ENCODE assay signal across 7 mouse cellular contexts in genomic region chr2:115854828-115855311, GRCm38 (mm10).
A peak's percentile ranks its signal among the peaks of the same experiment; 100 is the strongest.
DNase-seq lines count a peak whose midpoint lies in the region; ATAC-seq and TF ChIP-seq lines count a peak whose summit lies in the region.

No protein-coding gene starts in this region.

- no peaks in the 10 kb centered on the region for H3K36me3 ChIP-seq in lung, postnatal 0 days (ENCODE audit: insufficient read depth, low read length)
- no peaks in the 10 kb centered on the region for H3K36me3 ChIP-seq in forebrain, postnatal 0 days (ENCODE audit: insufficient read depth)
- H3K36me3 ChIP-seq in limb, embryonic 11.5 days (ENCODE audit: control insufficient read depth, insufficient read depth, low read length) = no peaks in the 10 kb centered on the region
- no peaks in the 10 kb centered on the region for H3K36me3 ChIP-seq in stomach, embryonic 16.5 days (ENCODE audit: control insufficient read depth, insufficient read depth, low read length)

- H3K27ac ChIP-seq in lung, postnatal 0 days (ENCODE audit: low read length) = no peak overlapping the region
- peak overlapping the region; percentile 82 for H3K27ac ChIP-seq in forebrain, postnatal 0 days (ENCODE audit: low read depth, low read length)
- H3K27ac ChIP-seq in limb, embryonic 11.5 days (replicated peaks; ENCODE audit: low read depth, low read length) = no peak overlapping the region
- no peak overlapping the region for H3K27ac ChIP-seq in stomach, embryonic 16.5 days (ENCODE audit: low read length)

- 6% methylated on average over 25 of the region's 25 CpGs for WGBS in lung, postnatal 0 days
- 1% methylated on average over 25 of the region's 25 CpGs for WGBS in forebrain, postnatal 0 days
- WGBS in limb, embryonic 11.5 days = 1% methylated on average over 25 of the region's 25 CpGs
- WGBS in stomach, embryonic 16.5 days = 8% methylated on average over 25 of the region's 25 CpGs

- no peak for TF ChIP-seq EP300 in lung, postnatal 0 days (IDR thresholded peaks at IDR 0.05)

- no peak for ATAC-seq in lung, postnatal 0 days
- no peak for ATAC-seq in forebrain, postnatal 0 days
- no peak for ATAC-seq in limb, embryonic 11.5 days (ENCODE audit: insufficient number of reproducible peaks, low FRiP score, low TSS enrichment, low read depth)
- no peak for ATAC-seq in stomach, embryonic 16.5 days (ENCODE audit: insufficient read depth, low FRiP score)
- no peak for ATAC-seq in cerebellum, adult (ENCODE audit: insufficient number of reproducible peaks, low FRiP score, low TSS enrichment)

- no peak for TF ChIP-seq CTCF in lung, postnatal 0 days (IDR thresholded peaks at IDR 0.05)
- TF ChIP-seq CTCF in forebrain, postnatal 0 days (IDR thresholded peaks at IDR 0.05; ENCODE audit: low read depth) = no peak

- no peak for DNase-seq in lung, postnatal 0 days (ENCODE audit: low spot score)
- DNase-seq in lung, postnatal 25 days (ENCODE audit: low spot score) = no peak
- no peak for DNase-seq in forebrain, postnatal 0 days
- peak; percentile 54 for DNase-seq in limb, embryonic 11.5 days (ENCODE audit: low spot score)
- DNase-seq in layer of hippocampus, adult 9-10 months (ENCODE audit: low spot score) = no peak

- H3K9ac ChIP-seq in lung, postnatal 0 days (replicated peaks; ENCODE audit: low read depth) = no peak overlapping the region
- H3K9ac ChIP-seq in forebrain, postnatal 0 days = peak overlapping the region; percentile 52
- peak overlapping the region; percentile 12; the same call in 1 of the 2 replicates for H3K9ac ChIP-seq in limb, embryonic 11.5 days (ENCODE audit: low read length)
- no peak overlapping the region for H3K9ac ChIP-seq in stomach, embryonic 16.5 days (ENCODE audit: low read length)

- peaks cover 4% of the 10 kb centered on the region; the same call in 1 of the 2 replicates for H3K4me1 ChIP-seq in lung, postnatal 0 days (ENCODE audit: insufficient read depth, low read depth, low read length)
- H3K4me1 ChIP-seq in forebrain, postnatal 0 days (ENCODE audit: insufficient read depth) = peaks cover 17% of the 10 kb centered on the region
- H3K4me1 ChIP-seq in limb, embryonic 11.5 days (ENCODE audit: control insufficient read depth, insufficient read depth, low read length) = peaks cover 12% of the 10 kb centered on the region
- peaks cover 15% of the 10 kb centered on the region for H3K4me1 ChIP-seq in stomach, embryonic 16.5 days (ENCODE audit: control insufficient read depth, insufficient read depth, low read length)

- peaks cover 49% of the 10 kb centered on the region for H3K27me3 ChIP-seq in lung, postnatal 0 days (replicated peaks; ENCODE audit: insufficient read depth, low read length)
- peaks cover 12% of the 10 kb centered on the region; the same call in 1 of the 2 replicates for H3K27me3 ChIP-seq in forebrain, postnatal 0 days (ENCODE audit: insufficient read depth, low read length)
- peaks cover 54% of the 10 kb centered on the region for H3K27me3 ChIP-seq in limb, embryonic 11.5 days (ENCODE audit: control insufficient read depth, insufficient read depth, low read length)
- peaks cover 9% of the 10 kb centered on the region; the same call in 1 of the 2 replicates for H3K27me3 ChIP-seq in stomach, embryonic 16.5 days (ENCODE audit: control insufficient read depth, insufficient read depth, low read length)

- H3K4me2 ChIP-seq in lung, postnatal 0 days (replicated peaks; ENCODE audit: low read depth, low read length) = peak overlapping the region; percentile 27
- H3K4me2 ChIP-seq in forebrain, postnatal 0 days (ENCODE audit: low read depth) = peak overlapping the region; percentile 51
- peak overlapping the region; percentile 15; the same call in 1 of the 2 replicates for H3K4me2 ChIP-seq in limb, embryonic 11.5 days (ENCODE audit: low read depth, severe bottlenecking)
- H3K4me2 ChIP-seq in stomach, embryonic 16.5 days (ENCODE audit: low read depth, low read length) = peak overlapping the region; percentile 48

- no peaks in the 10 kb centered on the region for H3K9me3 ChIP-seq in lung, postnatal 0 days (ENCODE audit: low read length)
- no peaks in the 10 kb centered on the region for H3K9me3 ChIP-seq in forebrain, postnatal 0 days (ENCODE audit: low read length)
- H3K9me3 ChIP-seq in limb, embryonic 11.5 days (ENCODE audit: control insufficient read depth, low read length) = no peaks in the 10 kb centered on the region
- H3K9me3 ChIP-seq in stomach, embryonic 16.5 days (replicated peaks; ENCODE audit: control insufficient read depth, low read length) = no peaks in the 10 kb centered on the region

- no peak overlapping the region for H3K4me3 ChIP-seq in lung, postnatal 0 days (ENCODE audit: low read depth, low read length)
- H3K4me3 ChIP-seq in forebrain, postnatal 0 days (ENCODE audit: low read depth, low read length) = peak overlapping the region; percentile 28
- no peak overlapping the region; the same call in 1 of the 2 replicates for H3K4me3 ChIP-seq in limb, embryonic 11.5 days (ENCODE audit: low read depth, low read length)
- H3K4me3 ChIP-seq in stomach, embryonic 16.5 days (replicated peaks; ENCODE audit: low read length) = peak overlapping the region; percentile 24

Comparison
In these comparisons a context has a peak if more than half of its experiments do, and no peak if none do; other contexts are left out.
1. H3K4me3 ChIP-seq: peak in forebrain, postnatal 0 days (single experiment) and stomach, embryonic 16.5 days (single experiment); none in lung, postnatal 0 days (single experiment) and limb, embryonic 11.5 days (single experiment).
2. H3K9ac ChIP-seq: peak in forebrain, postnatal 0 days (single experiment) and limb, embryonic 11.5 days (single experiment); none in lung, postnatal 0 days (single experiment) and stomach, embryonic 16.5 days (single experiment).
3. Peak in every context shown above with its lines, with median percentiles within 50 percentile points of each other: H3K4me2 ChIP-seq.